Mouse (Mus musculus): ENCODE measurements around the gene Enox1. TPM values are rescaled to one million over a fixed set of nuclear protein-coding genes. Genes with fewer than 3 reads are reported as not detected.

Gene Enox1
- total and polyA plus RNA-seq, 3 experiments = not detected

GRCm38 (mm10) chr14:77484951-77485447, 328.4 kb downstream of the Enox1 start:
- TF ChIP-seq SMC3 (IDR thresholded peaks at IDR 0.05; ENCODE audit: low read depth, low read length) = no peak
- TF ChIP-seq TCF12 (IDR thresholded peaks at IDR 0.05; ENCODE audit: low read depth, low read length) = no peak
- no peak for TF ChIP-seq ZMIZ1 (IDR thresholded peaks at IDR 0.05; ENCODE audit: low read depth, low read length)
- no peak for TF ChIP-seq POLR2AphosphoS2 (IDR thresholded peaks at IDR 0.05; ENCODE audit: low read depth, low read length)
- no peak for TF ChIP-seq ELF1 (IDR thresholded peaks at IDR 0.05; ENCODE audit: low read depth, low read length)
- no peak for TF ChIP-seq MAFK (IDR thresholded peaks at IDR 0.05; ENCODE audit: insufficient replicate concordance, low read length)
- no peak for TF ChIP-seq ZC3H11A (IDR thresholded peaks at IDR 0.05; ENCODE audit: low read depth, low read length)
- TF ChIP-seq NELFE (IDR thresholded peaks at IDR 0.05; ENCODE audit: low read depth, low read length) = no peak
- no peak for TF ChIP-seq EP300 (IDR thresholded peaks at IDR 0.05; ENCODE audit: low read length)
- TF ChIP-seq E2F4 (IDR thresholded peaks at IDR 0.05; ENCODE audit: insufficient replicate concordance, low read depth, low read length) = no peak
- no peak for TF ChIP-seq IRF4 (IDR thresholded peaks at IDR 0.05; ENCODE audit: low read depth, low read length)
- no peak for TF ChIP-seq HCFC1 (IDR thresholded peaks at IDR 0.05; ENCODE audit: low read depth, low read length)
- TF ChIP-seq CHD2 (IDR thresholded peaks at IDR 0.05; ENCODE audit: low read length) = no peak
- TF ChIP-seq CTCF (conservative IDR thresholded peaks at IDR 0.05 in 1 of 2, IDR thresholded peaks at IDR 0.05 in 1 of 2; ENCODE audit: low read depth in 2 of 2, low read length in 2 of 2) = no peak
- TF ChIP-seq UBTF (IDR thresholded peaks at IDR 0.05; ENCODE audit: low read depth, low read length) = no peak
- peaks cover 77% of the 10 kb centered on the region for H3K9me3 ChIP-seq (replicated peaks; ENCODE audit: low read length)
- no peak for DNase-seq (ENCODE audit: extremely low read depth)
- dilution Hi-C loops (cut with MboI; ENCODE audit: extremely low pct_ligation_motif_present, extremely low pct_unique_long_range_greater_than_20kb, low sequenced_read_pairs) (no loop called here), in situ Hi-C loops (cut with MboI; ENCODE audit: low pct_ligation_motif_present, low pct_unique_long_range_greater_than_20kb, low sequenced_read_pairs) (no loop called here)
- no peak overlapping the region for H3K27ac ChIP-seq (ENCODE audit: insufficient read depth, low read depth)
- no peak overlapping the region for H3K9ac ChIP-seq (ENCODE audit: insufficient read depth, low read depth)
- H3K4me3 ChIP-seq (replicated peaks in 1 of 3; ENCODE audit: low read depth in 2 of 3, low read length in 2 of 3, poor library complexity in 1 of 3) = no peak overlapping the region
- H3K4me1 ChIP-seq (ENCODE audit: control insufficient read depth in 1 of 2, insufficient read depth in 2 of 2) = no peaks in the 10 kb centered on the region
- no peaks in the 10 kb centered on the region for H3K27me3 ChIP-seq (replicated peaks)
- no peaks in the 10 kb centered on the region for H3K79me2 ChIP-seq (replicated peaks; ENCODE audit: control insufficient read depth, extremely low read depth, insufficient read depth, poor library complexity, severe bottlenecking)
- H3K4me2 ChIP-seq (ENCODE audit: insufficient read depth, low read depth, poor library complexity, severe bottlenecking) = no peak overlapping the region
- no peaks in the 10 kb centered on the region for H3K36me3 ChIP-seq (replicated peaks in 1 of 2; ENCODE audit: control insufficient read depth in 1 of 2, insufficient read depth in 1 of 2, low read length in 1 of 2)

GRCm38 (mm10) chr14:77490699-77491098, 334.1 kb downstream of the Enox1 start:
- no peak for DNase-seq (ENCODE audit: extremely low read depth)
- in situ Hi-C loops (cut with MboI; ENCODE audit: low pct_ligation_motif_present, low pct_unique_long_range_greater_than_20kb, low sequenced_read_pairs) = no loop called here
- no peak overlapping the region for H3K4me2 ChIP-seq (ENCODE audit: insufficient read depth, low read depth, poor library complexity, severe bottlenecking)
- no peak overlapping the region for H3K27ac ChIP-seq (ENCODE audit: insufficient read depth, low read depth)
- no peaks in the 10 kb centered on the region for H3K36me3 ChIP-seq (replicated peaks in 1 of 2; ENCODE audit: control insufficient read depth in 1 of 2, insufficient read depth in 1 of 2, low read length in 1 of 2)
- H3K9ac ChIP-seq (ENCODE audit: insufficient read depth, low read depth) = no peak overlapping the region
- H3K4me3 ChIP-seq (replicated peaks in 1 of 3; ENCODE audit: low read depth in 2 of 3, low read length in 2 of 3, poor library complexity in 1 of 3) = no peak overlapping the region
- H3K9me3 ChIP-seq (replicated peaks; ENCODE audit: low read length) = peaks cover 74% of the 10 kb centered on the region
- H3K79me2 ChIP-seq (replicated peaks; ENCODE audit: control insufficient read depth, extremely low read depth, insufficient read depth, poor library complexity, severe bottlenecking) = no peaks in the 10 kb centered on the region
- dilution Hi-C loops (cut with MboI; ENCODE audit: extremely low pct_ligation_motif_present, extremely low pct_unique_long_range_greater_than_20kb, low sequenced_read_pairs) = no loop called here
- TF ChIP-seq IRF4 (IDR thresholded peaks at IDR 0.05; ENCODE audit: low read depth, low read length) (no peak), MYC (IDR thresholded peaks at IDR 0.05; ENCODE audit: low read depth, low read length) (no peak), TCF12 (IDR thresholded peaks at IDR 0.05; ENCODE audit: low read depth, low read length) (no peak), ELF1 (IDR thresholded peaks at IDR 0.05; ENCODE audit: low read depth, low read length) (no peak), MAZ (IDR thresholded peaks at IDR 0.05; ENCODE audit: low read depth, low read length) (no peak), POLR2A (IDR thresholded peaks at IDR 0.05; ENCODE audit: low read depth, low read length) (no peak), MEF2A (IDR thresholded peaks at IDR 0.05; ENCODE audit: borderline replicate concordance, low read depth, low read length) (no peak), USF1 (IDR thresholded peaks at IDR 0.05; ENCODE audit: low read depth, low read length) (no peak)
- no peaks in the 10 kb centered on the region for H3K27me3 ChIP-seq (replicated peaks)
- H3K4me1 ChIP-seq (ENCODE audit: control insufficient read depth in 1 of 2, insufficient read depth in 2 of 2) = no peaks in the 10 kb centered on the region
